Mouse (Mus musculus) myocyte (in vitro differentiated cells): ENCODE data around the gene Arntl. TPM values are rescaled to one million over a fixed set of nuclear protein-coding genes. Genes with fewer than 3 reads are reported as not detected.

ENCODE experiments used
- H3K27me3 ChIP-seq: one replicate; pipeline ENCODE4 v1.6.1; 2011; ENCODE audit not compliant: control insufficient read depth, insufficient read depth, insufficient read length
- H3K36me3 ChIP-seq: one replicate; pipeline ENCODE4 v1.6.1; 2011; ENCODE audit not compliant: control insufficient read depth, insufficient read depth
- H3K4me2 ChIP-seq: one replicate; pipeline ENCODE4 v1.6.1; 2011; ENCODE audit warnings: low read depth, control low read depth
- H3K4me3 ChIP-seq: one replicate; pipeline ENCODE4 v1.5.1; 2011; ENCODE audit warnings: mild to moderate bottlenecking, control low read depth, moderate library complexity
- H3K79me2 ChIP-seq: one replicate; pipeline ENCODE4 v1.6.1; 2011; ENCODE audit not compliant: control insufficient read depth, insufficient read depth
- H3ac ChIP-seq: one replicate; pipeline ENCODE4 v1.6.1; 2011; ENCODE audit not compliant: control insufficient read depth, insufficient read length
- CEBPB ChIP-seq: IDR thresholded peaks from 2 replicates; pipeline ENCODE4 v1.6.1; 2011; ENCODE audit warnings: mild to moderate bottlenecking, moderate library complexity; ENCODE audit not compliant: poor library complexity, insufficient read depth, severe bottlenecking
- E2F4 ChIP-seq: IDR thresholded peaks from one replicate; pipeline ENCODE4 v1.6.1; 2011; ENCODE audit warnings: mild to moderate bottlenecking, control low read depth, moderate library complexity; ENCODE audit not compliant: insufficient read depth
- MAX ChIP-seq: IDR thresholded peaks from one replicate; pipeline ENCODE4 v1.6.1; 2011; ENCODE audit warnings: low read depth, mild to moderate bottlenecking, control low read depth
- MYOD1 ChIP-seq, 3 experiments: IDR thresholded peaks; one replicate each; pipeline ENCODE4 v1.6.1; 2011; ENCODE audit warnings: control low read depth in 2 of 3, low read depth in 2 of 3, mild to moderate bottlenecking in 2 of 3, moderate library complexity in 1 of 3; ENCODE audit not compliant: insufficient read length in 2 of 3, control insufficient read depth in 1 of 3
- MYOG ChIP-seq, 3 experiments: IDR thresholded peaks; one replicate each; pipeline ENCODE4 v1.6.1; 2011; ENCODE audit warnings: control low read depth in 2 of 3, low read depth in 2 of 3, mild to moderate bottlenecking in 2 of 3; ENCODE audit not compliant: insufficient read length in 2 of 3, control insufficient read depth in 1 of 3, insufficient read depth in 1 of 3
- POLR2A ChIP-seq: IDR thresholded peaks from one replicate; pipeline ENCODE4 v1.6.1; 2011; ENCODE audit warnings: low read depth, mild to moderate bottlenecking, control low read depth, moderate library complexity; ENCODE audit not compliant: insufficient read length
- POLR2AphosphoS2 ChIP-seq: IDR thresholded peaks from one replicate; pipeline ENCODE4 v1.6.1; 2011; ENCODE audit warnings: low read depth, control low read depth; ENCODE audit not compliant: insufficient read length
- REST ChIP-seq: IDR thresholded peaks from one replicate; pipeline ENCODE4 v1.6.1; 2011; ENCODE audit warnings: mild to moderate bottlenecking, control low read depth, moderate library complexity; ENCODE audit not compliant: insufficient read depth, insufficient read length
- SRF ChIP-seq: IDR thresholded peaks from one replicate; pipeline ENCODE4 v1.6.1; 2011; ENCODE audit warnings: low read depth; ENCODE audit not compliant: control insufficient read depth, insufficient read length
- TCF12 ChIP-seq: IDR thresholded peaks from one replicate; pipeline ENCODE4 v1.6.1; 2011; ENCODE audit warnings: mild to moderate bottlenecking, control low read depth; ENCODE audit not compliant: poor library complexity, insufficient read depth, severe bottlenecking
- TCF3 ChIP-seq: IDR thresholded peaks from one replicate; pipeline ENCODE4 v1.6.1; 2011; ENCODE audit warnings: low read depth, control low read depth; ENCODE audit not compliant: insufficient read length
- USF1 ChIP-seq: IDR thresholded peaks from one replicate; pipeline ENCODE4 v1.6.1; 2011; ENCODE audit warnings: low read depth, mild to moderate bottlenecking, control low read depth, moderate library complexity
- polyA plus RNA-seq: library from polyadenylated mRNA; unstranded; fragments of >200 nt; fragmentation: generic; extraction: Trizol; gene quantifications from one replicate; pipeline ENCODE4 v1.2.1, GENCODE M21; 2012; ENCODE audit warnings: missing spikeins

Gene Arntl
- polyA plus RNA-seq, 1 experiment: 10.5 TPM

GRCm38 (mm10) chr7:113201584-113201983 is 5.7 kb upstream of the Arntl start:
- H3K4me3 ChIP-seq: no peak overlapping the region
- H3ac ChIP-seq: no peak overlapping the region
- H3K36me3 ChIP-seq: no peaks in the 10 kb centered on the region
- no peaks in the 10 kb centered on the region for H3K27me3 ChIP-seq
- no peaks in the 10 kb centered on the region for H3K79me2 ChIP-seq
- TF ChIP-seq TCF3: no peak
- TF ChIP-seq CEBPB: no peak
- TF ChIP-seq SRF: no peak
- no peak for TF ChIP-seq POLR2AphosphoS2
- no peak for TF ChIP-seq POLR2A
- TF ChIP-seq MAX: no peak
- no peak for TF ChIP-seq REST
- TF ChIP-seq MYOD1 (IDR thresholded peaks at IDR 0.05; ENCODE audit: control insufficient read depth in 1 of 3, insufficient read length in 2 of 3, low read depth in 2 of 3): no peak
- no peak for TF ChIP-seq USF1
- TF ChIP-seq E2F4: no peak
- no peak for TF ChIP-seq TCF12
- no peak for TF ChIP-seq MYOG (IDR thresholded peaks at IDR 0.05; ENCODE audit: control insufficient read depth in 1 of 3, insufficient read depth in 1 of 3, insufficient read length in 2 of 3, low read depth in 2 of 3)
- H3K4me2 ChIP-seq: peak overlapping the region; percentile 34

- Histone ChIP-seq H3K36me3 (no peaks in the 10 kb centered on the region), H3K4me2 (peak overlapping the region; percentile 75), H3K79me2 (peaks cover 38% of the 10 kb centered on the region), H3K4me3 (peak overlapping the region; percentile 56), H3ac (peak overlapping the region; percentile 40), H3K27me3 (no peaks in the 10 kb centered on the region)
- TF ChIP-seq POLR2A: peak; percentile 73
- TF ChIP-seq MYOD1 (IDR thresholded peaks at IDR 0.05; ENCODE audit: control insufficient read depth in 1 of 3, insufficient read length in 2 of 3, low read depth in 2 of 3): peak in 1 of 3 experiments; percentile 1
- TF ChIP-seq MYOG (IDR thresholded peaks at IDR 0.05; ENCODE audit: control insufficient read depth in 1 of 3, insufficient read depth in 1 of 3, insufficient read length in 2 of 3, low read depth in 2 of 3): no peak
- TF ChIP-seq E2F4: no peak
- TF ChIP-seq TCF3: no peak
- no peak for TF ChIP-seq USF1
- TF ChIP-seq POLR2AphosphoS2: peak; percentile 61
- TF ChIP-seq MAX: no peak
- no peak for TF ChIP-seq SRF
- TF ChIP-seq REST: no peak
Measured at GRCm38 (mm10) chr7:113207471-113208387, 464 bp downstream of the Arntl start.

- Histone ChIP-seq H3K4me3 (peak overlapping the region; percentile 56), H3K4me2 (peak overlapping the region; percentile 75), H3ac (peak overlapping the region; percentile 40), H3K27me3 (no peaks in the 10 kb centered on the region), H3K79me2 (peaks cover 38% of the 10 kb centered on the region), H3K36me3 (no peaks in the 10 kb centered on the region)
- TF ChIP-seq MAX: no peak
- no peak for TF ChIP-seq POLR2AphosphoS2
Measured at GRCm38 (mm10) chr7:113208388-113208753, 1.1 kb downstream of the Arntl start.

GRCm38 (mm10) chr7:113210441-113210840 is 3.2 kb downstream of the Arntl start:
- Histone ChIP-seq H3K27me3 (no peaks in the 10 kb centered on the region), H3K4me2 (peak overlapping the region; percentile 20), H3K36me3 (no peaks in the 10 kb centered on the region), H3K79me2 (peaks cover 53% of the 10 kb centered on the region), H3K4me3 (no peak overlapping the region), H3ac (no peak overlapping the region)
- no peak for TF ChIP-seq USF1
- no peak for TF ChIP-seq CEBPB
- TF ChIP-seq POLR2A: no peak
- TF ChIP-seq MYOD1 (IDR thresholded peaks at IDR 0.05; ENCODE audit: control insufficient read depth in 1 of 3, insufficient read length in 2 of 3, low read depth in 2 of 3): no peak
- TF ChIP-seq E2F4: no peak
- TF ChIP-seq POLR2AphosphoS2: no peak
- no peak for TF ChIP-seq SRF
- no peak for TF ChIP-seq REST
- TF ChIP-seq TCF12: no peak
- TF ChIP-seq MYOG (IDR thresholded peaks at IDR 0.05; ENCODE audit: control insufficient read depth in 1 of 3, insufficient read depth in 1 of 3, insufficient read length in 2 of 3, low read depth in 2 of 3): no peak
- no peak for TF ChIP-seq MAX
- no peak for TF ChIP-seq TCF3
